In genomic region chr15:10890220-10890921, GRCm38 (mm10) we compare ENCODE assay signal across 7 mouse cellular contexts.
DNase-seq lines count a peak whose midpoint lies in the region; ATAC-seq and TF ChIP-seq lines count a peak whose summit lies in the region.

No protein-coding gene starts in this region.

- H3K4me2 ChIP-seq in hindbrain, embryonic 15.5 days: no peak overlapping the region

- H3K79me2 ChIP-seq in C2C12 (ENCODE audit: control insufficient read depth, insufficient read depth): no peaks in the 10 kb centered on the region
- H3K79me2 ChIP-seq in liver, adult 2 months (ENCODE audit: control insufficient read depth, insufficient read depth, low read length): no peaks in the 10 kb centered on the region

- H3K4me1 ChIP-seq in hindbrain, embryonic 15.5 days (replicated peaks): no peaks in the 10 kb centered on the region
- H3K4me1 ChIP-seq in liver, adult 2 months (ENCODE audit: control insufficient read depth, insufficient read depth, low read length): peaks cover 14% of the 10 kb centered on the region; the same call in 1 of the 2 replicates

- no peaks in the 10 kb centered on the region for H3K27me3 ChIP-seq in C2C12 (ENCODE audit: control insufficient read depth, insufficient read depth, insufficient read length)
- no peaks in the 10 kb centered on the region for H3K27me3 ChIP-seq in hindbrain, embryonic 15.5 days
- H3K27me3 ChIP-seq in liver, adult 2 months (ENCODE audit: control insufficient read depth, insufficient read depth, low read length): no peaks in the 10 kb centered on the region

- H3K36me3 ChIP-seq in C2C12 (ENCODE audit: control insufficient read depth, insufficient read depth): no peaks in the 10 kb centered on the region
- H3K36me3 ChIP-seq in hindbrain, embryonic 15.5 days: no peaks in the 10 kb centered on the region
- no peaks in the 10 kb centered on the region for H3K36me3 ChIP-seq in liver, adult 2 months (ENCODE audit: control insufficient read depth, insufficient read depth, low read length)

- no peak overlapping the region for H3K9ac ChIP-seq in hindbrain, embryonic 15.5 days
- peak overlapping the region; percentile 4; the same call in 1 of the 2 replicates for H3K9ac ChIP-seq in liver, adult 2 months (ENCODE audit: low read depth, low read length)

- peak; percentile 90 for ATAC-seq in hindbrain, embryonic 15.5 days (ENCODE audit: low FRiP score, low read depth)

- H3K79me3 ChIP-seq in C2C12 (ENCODE audit: low read depth): no peaks in the 10 kb centered on the region

- intact Hi-C loops in gastrocnemius, adult 2 months (cut with DNase I): no loop called here
- intact Hi-C loops in left cerebral cortex, adult 2 months (cut with DNase I): no loop called here

- no peak overlapping the region for H3K4me3 ChIP-seq in C2C12 (ENCODE audit: insufficient read depth, poor library complexity, severe bottlenecking)
- H3K4me3 ChIP-seq in gastrocnemius, adult 2 months: no peak overlapping the region
- H3K4me3 ChIP-seq in hindbrain, embryonic 15.5 days: no peak overlapping the region
- no peak overlapping the region for H3K4me3 ChIP-seq in liver, adult 2 months (ENCODE audit: insufficient read depth, low read depth, low read length)
- no peak overlapping the region for H3K4me3 ChIP-seq in left cerebral cortex, adult 2 months

- TF ChIP-seq POLR2A in liver, adult 2 months (IDR thresholded peaks at IDR 0.05; ENCODE audit: extremely low read depth, insufficient read depth, low read length): no peak

- peak overlapping the region; percentile 31; the same call in 1 of the 2 replicates for H3K27ac ChIP-seq in gastrocnemius, adult 2 months
- no peak overlapping the region for H3K27ac ChIP-seq in hindbrain, embryonic 15.5 days (replicated peaks)
- peak overlapping the region; percentile 91 for H3K27ac ChIP-seq in liver, adult 2 months (replicated peaks; ENCODE audit: insufficient read depth, low read depth, low read length)
- no peak overlapping the region for H3K27ac ChIP-seq in left cerebral cortex, adult 2 months

- H3K9me3 ChIP-seq in hindbrain, embryonic 15.5 days: no peaks in the 10 kb centered on the region

- TF ChIP-seq CTCF in C2C12 (IDR thresholded peaks at IDR 0.05; ENCODE audit: control insufficient read depth, insufficient read depth, insufficient read length): no peak
- TF ChIP-seq CTCF in gastrocnemius, adult 2 months (IDR thresholded peaks at IDR 0.05): no peak
- no peak for TF ChIP-seq CTCF in liver, adult 2 months (IDR thresholded peaks at IDR 0.05; ENCODE audit: low read depth, low read length)
- no peak for TF ChIP-seq CTCF in left cerebral cortex, adult 2 months (IDR thresholded peaks at IDR 0.05)

- 40% methylated on average over 8 of the region's 8 CpGs for WGBS in hindbrain, embryonic 15.5 days
- 6% methylated on average over 8 of the region's 8 CpGs for WGBS in liver, adult 2 months

- DNase-seq in adrenal gland, adult 8-10 months: peak; percentile 74
- peak; percentile 89 for DNase-seq in gastrocnemius, adult 2 months
- DNase-seq in liver, adult 2 months (ENCODE audit: extremely low read depth, low read depth, low spot score): peak; percentile 96
- DNase-seq in ovary, postnatal 10 days (ENCODE audit: low spot score): peak; percentile 40
- DNase-seq in left cerebral cortex, adult 2 months (ENCODE audit: extremely low spot score in 1 of 2, low spot score in 2 of 2): no peak

- no peak overlapping the region for H3ac ChIP-seq in C2C12 (ENCODE audit: control insufficient read depth, insufficient read length, low read depth)

TF ChIP-seq in C2C12, 6 proteins besides CTCF, POLR2A, EP300 and RAD21:
- TF ChIP-seq MAX (IDR thresholded peaks at IDR 0.05) (no peak), MYOD1 (IDR thresholded peaks at IDR 0.05; ENCODE audit: control insufficient read depth, insufficient read length, low read depth) (peak; percentile 59), USF1 (IDR thresholded peaks at IDR 0.05; ENCODE audit: low read depth) (peak; percentile 4), FOSL1 (IDR thresholded peaks at IDR 0.05; ENCODE audit: insufficient read depth, low read length, poor library complexity, severe bottlenecking) (peak; percentile 66), CEBPB (IDR thresholded peaks at IDR 0.05; ENCODE audit: low read depth) (peak; percentile 89)
TF ChIP-seq in C2C12: peak in this region for 4.

Comparison
In these comparisons a context has a peak if more than half of its experiments do, and no peak if none do; other contexts are left out.
1. DNase-seq: peak in adrenal gland, adult 8-10 months (single experiment), gastrocnemius, adult 2 months (single experiment), liver, adult 2 months (single experiment) and ovary, postnatal 10 days (single experiment); none in left cerebral cortex, adult 2 months (0 of 2).
2. H3K27ac ChIP-seq: peak in gastrocnemius, adult 2 months (single experiment) and liver, adult 2 months (single experiment); none in hindbrain, embryonic 15.5 days (single experiment) and left cerebral cortex, adult 2 months (single experiment).